Mouse (Mus musculus) left cerebral cortex, adult 9 months (tissue): ENCODE data around the gene Vax2.

Experiments used
- DNase-seq, 2 experiments: peaks; one replicate each; pipeline ENCODE4 v3.0.0; 2022; ENCODE audit warnings: low spot score in 2 of 2

The Vax2 gene

DNA sequence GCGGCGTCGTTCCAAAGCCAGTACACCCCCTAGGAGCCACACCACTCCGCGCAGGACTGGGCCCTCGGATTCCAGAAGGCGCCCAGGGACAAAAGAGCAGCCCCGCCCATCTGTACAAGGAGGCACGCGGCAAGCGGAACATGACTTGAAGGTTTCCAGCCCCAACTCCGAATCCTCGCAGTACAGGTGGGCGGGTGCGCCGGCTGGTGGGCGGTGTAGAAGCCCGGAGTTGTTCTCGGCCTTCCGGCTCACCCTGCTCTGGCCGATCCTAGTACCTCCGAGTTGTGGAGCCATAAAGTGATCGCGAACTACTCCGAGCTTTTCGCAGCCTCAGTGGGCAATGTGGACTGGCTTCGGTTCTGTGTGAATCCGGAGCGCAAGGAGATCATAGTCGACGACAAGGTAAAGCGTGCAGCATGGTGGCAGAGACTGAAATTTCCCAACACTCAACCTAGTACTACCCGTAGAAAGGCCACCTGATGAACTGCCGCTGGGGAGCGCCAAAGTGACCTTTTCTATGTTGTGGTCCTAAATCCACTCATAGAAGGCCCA is 51.9 kb downstream of the Vax2 start:
- no peak for DNase-seq

DNA sequence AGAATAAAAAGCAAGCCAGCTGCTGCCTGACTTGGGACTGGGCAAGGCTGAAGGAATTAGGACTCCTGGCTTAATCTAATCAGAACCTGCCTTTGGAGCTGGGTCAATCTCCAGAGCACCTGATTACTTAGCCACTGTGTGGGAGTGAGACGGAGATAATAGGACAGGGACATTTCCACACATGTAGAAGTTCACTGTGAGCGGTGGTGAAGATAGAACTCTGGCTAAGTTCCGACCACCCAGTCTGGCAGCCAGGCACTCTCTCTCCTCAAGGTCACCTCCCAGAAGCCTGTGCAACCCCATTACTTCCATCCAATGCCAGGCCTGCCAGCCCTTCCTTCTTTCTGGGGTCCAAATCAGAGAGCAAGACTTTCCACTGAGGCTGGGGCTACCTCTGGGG is 55.9 kb downstream of the Vax2 start:
- DNase-seq = no peak

DNA sequence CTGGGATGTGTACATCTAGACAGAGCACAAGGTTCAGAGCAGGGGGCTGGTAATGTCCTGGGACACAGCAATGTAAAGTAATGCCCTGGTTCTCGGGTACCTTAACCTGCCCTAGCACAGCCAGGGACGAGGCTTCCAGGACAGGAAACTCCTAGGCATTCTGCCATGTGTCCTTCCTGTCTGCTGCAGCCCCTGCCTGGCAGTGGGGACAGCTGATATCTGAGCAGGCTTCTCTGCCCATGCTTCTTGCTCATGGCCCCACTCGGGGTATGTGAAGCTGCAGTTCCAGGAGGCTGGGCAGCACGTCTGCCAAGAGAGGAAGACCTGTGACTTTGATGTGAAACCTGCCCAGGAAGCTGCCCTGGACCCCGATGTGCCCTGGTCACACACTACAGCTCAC is 57.4 kb downstream of the Vax2 start:
- no peak for DNase-seq

DNA sequence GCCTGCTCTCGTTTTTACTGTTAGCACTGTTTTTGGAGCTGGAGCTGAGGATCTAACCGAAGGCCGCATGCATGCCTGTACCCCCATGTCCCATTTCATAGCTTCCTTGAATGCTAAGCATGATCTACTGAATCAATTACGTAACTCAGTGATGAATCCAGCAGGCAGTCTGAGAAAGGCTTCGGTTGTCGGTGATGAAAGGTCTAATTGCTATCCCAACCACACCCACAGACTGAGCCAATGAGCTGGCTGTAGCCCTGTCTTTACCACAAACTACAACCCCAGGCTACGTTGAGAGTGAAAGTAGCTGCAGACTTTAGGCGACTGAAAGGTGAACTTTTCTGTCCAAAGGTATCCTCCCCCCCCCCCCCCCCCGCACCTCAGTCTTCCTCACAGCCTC is 63.1 kb downstream of the Vax2 start:
- DNase-seq = no peak

DNA sequence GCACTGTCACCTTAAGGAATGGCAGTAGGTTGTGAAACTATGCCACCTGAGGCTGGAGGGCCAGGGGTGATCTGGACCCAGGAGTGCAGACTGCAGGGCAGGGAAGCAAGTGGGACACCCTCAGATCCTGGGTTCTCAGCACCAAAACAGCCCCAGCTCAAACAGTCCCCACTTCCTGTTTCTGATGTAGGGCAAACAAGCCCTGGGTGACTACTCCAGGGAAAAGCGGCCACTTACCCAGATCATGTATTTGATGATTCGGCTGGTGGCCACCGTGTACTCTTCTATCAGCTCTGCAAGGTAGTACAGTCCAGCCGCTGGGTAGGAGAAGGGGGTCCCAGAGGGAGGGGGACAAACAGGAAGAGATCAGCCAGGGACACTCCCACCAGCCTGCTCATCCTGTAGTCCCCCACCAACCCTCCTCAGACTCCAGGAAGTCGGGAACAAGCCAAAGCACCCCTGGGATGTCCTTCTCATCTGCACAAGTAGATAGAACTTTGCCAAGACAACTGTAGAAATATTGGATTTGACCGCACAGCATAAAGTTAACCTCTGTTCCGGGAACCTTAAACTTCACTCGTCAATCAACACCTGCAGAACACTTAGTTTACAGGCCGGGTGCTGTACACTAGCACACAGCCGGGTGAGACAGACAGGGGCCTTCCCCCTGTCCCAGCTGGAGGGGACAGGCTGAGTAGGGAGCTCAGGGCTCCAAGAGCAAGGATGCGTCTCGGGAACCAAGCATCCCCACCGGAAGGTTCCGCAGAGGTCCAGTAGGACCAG is 63.9 kb downstream of the Vax2 start:
- no peak for DNase-seq

DNA sequence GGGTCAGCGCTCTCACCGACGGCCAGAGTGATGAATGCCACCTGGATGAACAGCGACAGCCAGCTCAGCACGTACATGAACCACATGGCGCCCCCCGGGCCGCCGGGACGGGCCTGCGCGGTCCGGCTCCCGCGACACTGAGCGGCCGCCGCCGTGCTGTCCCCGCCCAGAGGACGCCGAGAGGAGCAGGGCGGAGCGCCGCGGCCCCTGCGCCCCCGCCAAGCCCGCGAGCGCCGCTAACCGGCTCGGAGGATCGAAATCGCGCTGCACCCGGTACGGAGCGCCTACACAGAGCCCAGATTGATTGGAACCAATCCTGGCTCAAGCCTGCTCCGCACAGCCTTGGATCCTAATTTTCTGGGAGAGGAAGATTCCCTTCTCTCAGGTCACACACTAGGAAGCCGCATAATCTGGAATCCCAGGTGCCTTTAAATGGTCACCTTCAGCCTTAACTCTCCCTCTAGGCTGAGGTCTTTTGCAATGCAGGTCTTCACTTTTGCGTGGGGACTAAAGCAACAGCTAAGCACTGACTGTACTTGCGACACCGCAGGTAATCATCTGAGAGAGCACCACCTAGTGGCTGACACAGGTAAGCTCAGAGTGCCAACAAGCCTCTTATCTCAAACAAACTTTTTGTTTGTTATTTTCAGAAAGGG is 64.7 kb downstream of the Vax2 start, which contains the start of gene Tex261:
TSS of gene Tex261 (minus strand) at position 176 of the 656 bp plus-strand sequence.
- peak; percentile 68 to 89 for DNase-seq

DNA sequence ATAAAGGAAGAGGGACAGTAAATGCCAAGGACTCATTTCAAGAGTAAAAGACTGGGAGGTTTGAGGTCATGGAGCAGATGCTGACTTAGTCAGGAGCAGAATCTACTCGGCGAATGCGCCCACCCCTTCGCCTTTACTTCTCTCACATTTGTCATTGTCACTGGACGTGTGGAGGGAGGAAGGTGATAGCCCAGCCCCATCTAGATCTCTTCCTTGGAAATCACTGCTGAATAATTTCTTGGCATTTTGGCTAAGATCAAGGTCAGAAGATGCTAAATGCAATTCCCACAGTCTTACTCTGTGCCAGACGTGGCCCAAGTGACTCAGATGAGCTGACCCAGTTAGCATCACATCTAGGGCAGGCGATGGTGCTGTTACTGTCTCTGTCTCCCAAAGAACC is 67.2 kb downstream of the Vax2 start:
- DNase-seq = no peak

DNA sequence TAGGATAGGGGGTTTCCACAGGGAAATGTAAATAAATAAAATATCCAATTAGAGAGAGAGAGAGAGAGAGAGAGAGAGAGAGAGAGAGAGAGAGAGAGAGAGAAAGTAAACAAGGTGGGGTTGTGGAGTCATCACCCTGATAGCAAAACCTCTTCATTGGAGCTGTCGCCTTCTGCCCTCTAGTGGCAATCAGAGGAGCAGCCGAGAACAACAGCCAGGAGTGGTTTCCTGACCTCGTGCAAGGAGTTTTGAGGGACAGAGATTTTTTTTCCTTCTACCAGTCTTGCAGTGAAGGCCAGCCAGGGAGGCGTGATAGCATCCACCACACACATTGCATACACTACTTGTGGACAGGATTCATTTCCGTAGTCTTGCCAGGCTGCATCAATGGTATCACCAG is 68.0 kb downstream of the Vax2 start:
- DNase-seq = peak in 1 of 2 experiments; percentile 38

DNA sequence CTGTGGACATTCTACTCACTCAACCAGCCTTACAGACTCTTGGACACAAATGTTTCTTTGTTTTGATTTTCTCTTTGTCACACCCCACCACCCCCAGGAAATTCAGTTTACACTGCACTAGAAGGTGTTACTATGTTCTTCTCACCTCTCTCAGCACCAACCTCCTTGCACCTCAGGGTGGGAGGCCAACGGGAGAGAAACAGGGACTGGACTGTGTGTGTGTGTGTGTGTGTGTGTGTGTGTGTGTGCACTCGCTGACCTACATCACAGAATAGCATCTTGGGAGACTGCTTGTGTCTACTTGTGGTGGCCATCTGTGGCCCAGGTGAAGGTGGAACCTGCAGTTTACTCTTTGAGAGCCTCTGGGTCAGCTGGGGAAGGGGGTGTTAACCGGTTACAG is 75.4 kb downstream of the Vax2 start:
- no peak for DNase-seq
